Mouse (Mus musculus): ENCODE measurements around the gene Scin. TPM values are rescaled to one million over a fixed set of nuclear protein-coding genes. Genes with fewer than 3 reads are reported as not detected.

Scin gene
- polyA plus RNA-seq, 1 experiment from 2014 or later = 2.3 TPM

- Histone ChIP-seq H3K9ac (ENCODE audit: low read depth, low read length) (no peak overlapping the region), H3K4me3 (ENCODE audit: low read depth, low read length) (no peak overlapping the region), H3K4me1 (ENCODE audit: control insufficient read depth, insufficient read depth, low read length) (no peaks in the 10 kb centered on the region), H3K27ac (ENCODE audit: low read depth, low read length) (no peak overlapping the region), H3K36me3 (ENCODE audit: control insufficient read depth, insufficient read depth, low read length) (no peaks in the 10 kb centered on the region), H3K27me3 (ENCODE audit: control insufficient read depth, insufficient read depth, low read length) (no peaks in the 10 kb centered on the region), H3K9me3 (replicated peaks; ENCODE audit: control insufficient read depth, low read length) (no peaks in the 10 kb centered on the region), H3K4me2 (no peak overlapping the region)
- no peak for ATAC-seq (replicated peaks; ENCODE audit: insufficient number of reproducible peaks, low FRiP score, low TSS enrichment)
- WGBS (ENCODE audit: insufficient replicate concordance) = 56% methylated on average over 5 of the region's 5 CpGs
These were observed 60.4 kb downstream of the Scin start for GRCm38 (mm10) chr12:40073660-40074059.

- Histone ChIP-seq H3K9me3 (replicated peaks; ENCODE audit: control insufficient read depth, low read length) (no peaks in the 10 kb centered on the region), H3K36me3 (ENCODE audit: control insufficient read depth, insufficient read depth, low read length) (no peaks in the 10 kb centered on the region), H3K4me2 (no peak overlapping the region), H3K27ac (ENCODE audit: low read depth, low read length) (no peak overlapping the region), H3K4me1 (ENCODE audit: control insufficient read depth, insufficient read depth, low read length) (no peaks in the 10 kb centered on the region), H3K9ac (ENCODE audit: low read depth, low read length) (no peak overlapping the region), H3K4me3 (ENCODE audit: low read depth, low read length) (no peak overlapping the region), H3K27me3 (ENCODE audit: control insufficient read depth, insufficient read depth, low read length) (no peaks in the 10 kb centered on the region)
- no peak for ATAC-seq (replicated peaks; ENCODE audit: insufficient number of reproducible peaks, low FRiP score, low TSS enrichment)
- 59% methylated on average over 1 of the region's 1 CpGs for WGBS (ENCODE audit: insufficient replicate concordance)
These were observed 87.0 kb downstream of the Scin start for GRCm38 (mm10) chr12:40047024-40047423.

GRCm38 (mm10) chr12:40043816-40044585, 90.0 kb downstream of the Scin start:
- no peak overlapping the region for H3K4me2 ChIP-seq
- no peak for ATAC-seq (replicated peaks; ENCODE audit: insufficient number of reproducible peaks, low FRiP score, low TSS enrichment)
- WGBS (ENCODE audit: insufficient replicate concordance) = 83% methylated on average over 8 of the region's 8 CpGs

GRCm38 (mm10) chr12:40040067-40040466, 94.0 kb downstream of the Scin start:
- no peaks in the 10 kb centered on the region for H3K27me3 ChIP-seq (ENCODE audit: control insufficient read depth, insufficient read depth, low read length)
- H3K4me1 ChIP-seq (ENCODE audit: control insufficient read depth, insufficient read depth, low read length) = peaks cover 4% of the 10 kb centered on the region; the same call in 1 of the 2 replicates
- H3K9ac ChIP-seq (ENCODE audit: low read depth, low read length) = no peak overlapping the region
- no peak overlapping the region for H3K4me2 ChIP-seq
- no peaks in the 10 kb centered on the region for H3K9me3 ChIP-seq (replicated peaks; ENCODE audit: control insufficient read depth, low read length)
- no peak overlapping the region for H3K4me3 ChIP-seq (ENCODE audit: low read depth, low read length)
- no peak for ATAC-seq (replicated peaks; ENCODE audit: insufficient number of reproducible peaks, low FRiP score, low TSS enrichment)
- no peak overlapping the region for H3K27ac ChIP-seq (ENCODE audit: low read depth, low read length)
- no peaks in the 10 kb centered on the region for H3K36me3 ChIP-seq (ENCODE audit: control insufficient read depth, insufficient read depth, low read length)

More at GRCm38 (mm10) chr12:40043816-40044585, 90.0 kb downstream of the Scin start:
- no peak overlapping the region for H3K9ac ChIP-seq (ENCODE audit: low read depth, low read length)
- H3K4me1 ChIP-seq (ENCODE audit: control insufficient read depth, insufficient read depth, low read length) = no peaks in the 10 kb centered on the region
- no peak overlapping the region for H3K4me3 ChIP-seq (ENCODE audit: low read depth, low read length)
- no peaks in the 10 kb centered on the region for H3K36me3 ChIP-seq (ENCODE audit: control insufficient read depth, insufficient read depth, low read length)
- H3K9me3 ChIP-seq (replicated peaks; ENCODE audit: control insufficient read depth, low read length) = no peaks in the 10 kb centered on the region
- no peak overlapping the region for H3K27ac ChIP-seq (ENCODE audit: low read depth, low read length)
- H3K27me3 ChIP-seq (ENCODE audit: control insufficient read depth, insufficient read depth, low read length) = no peaks in the 10 kb centered on the region

DNA sequence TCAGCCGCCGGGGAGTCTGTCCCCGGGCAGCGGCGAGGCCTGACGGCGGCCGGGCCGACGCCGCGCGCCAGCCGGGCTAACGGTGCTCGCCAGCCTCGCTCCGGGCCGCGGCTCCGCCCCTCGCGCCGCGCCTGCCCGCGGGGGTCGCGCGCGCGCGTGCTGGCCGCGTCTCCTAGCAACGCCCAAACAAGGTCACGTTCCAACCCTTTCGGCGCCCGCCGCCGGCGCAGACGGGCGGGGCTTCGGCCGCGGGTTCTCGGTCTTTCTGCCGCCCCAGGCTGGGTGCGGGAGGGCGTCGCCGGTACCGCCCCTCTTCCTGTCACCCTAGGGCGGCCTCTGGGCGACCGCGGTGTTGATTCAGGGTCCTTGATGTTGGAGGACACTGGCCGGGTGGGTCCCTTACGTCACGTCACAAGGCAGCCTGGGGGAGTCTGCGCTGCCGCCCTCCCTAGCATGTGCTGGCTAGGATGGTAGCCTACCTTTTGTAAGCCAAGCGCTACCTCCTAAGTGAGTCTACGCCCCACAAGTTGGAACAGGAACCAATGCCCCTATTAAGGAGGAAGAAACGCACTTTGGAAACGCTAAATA, 96.1 kb downstream of the Scin start, which contains the start of gene Arl4a:
TSS of gene Arl4a (minus strand) at position 150 of the 588 bp plus-strand sequence.
- Histone ChIP-seq H3K27me3 (ENCODE audit: control insufficient read depth, insufficient read depth, low read length) (no peaks in the 10 kb centered on the region), H3K9me3 (replicated peaks; ENCODE audit: control insufficient read depth, low read length) (no peaks in the 10 kb centered on the region), H3K4me3 (ENCODE audit: low read depth, low read length) (peak within 1 kb of the TSS; percentile 93), H3K27ac (ENCODE audit: low read depth, low read length) (peak within 1 kb of the TSS; percentile 94), H3K4me1 (ENCODE audit: control insufficient read depth, insufficient read depth, low read length) (peaks cover 4% of the 10 kb centered on the region; the same call in 1 of the 2 replicates), H3K36me3 (ENCODE audit: control insufficient read depth, insufficient read depth, low read length) (no peaks in the 10 kb centered on the region), H3K9ac (ENCODE audit: low read depth, low read length) (peak within 1 kb of the TSS; percentile 87), H3K4me2 (peak within 1 kb of the TSS; percentile 82)
- peak; percentile 92 for ATAC-seq (replicated peaks; ENCODE audit: insufficient number of reproducible peaks, low FRiP score, low TSS enrichment)
- under 1% methylated on average over 68 of the region's 68 CpGs for WGBS (ENCODE audit: insufficient replicate concordance)

- peak; percentile 98 for ATAC-seq (replicated peaks; ENCODE audit: insufficient number of reproducible peaks, low FRiP score, low TSS enrichment)
- 0% methylated on average over 55 of the region's 60 CpGs for WGBS (ENCODE audit: insufficient replicate concordance)
- peak overlapping the region; percentile 94 for H3K27ac ChIP-seq (ENCODE audit: low read depth, low read length)
- H3K9me3 ChIP-seq (replicated peaks; ENCODE audit: control insufficient read depth, low read length) = no peaks in the 10 kb centered on the region
- H3K36me3 ChIP-seq (ENCODE audit: control insufficient read depth, insufficient read depth, low read length) = no peaks in the 10 kb centered on the region
- H3K4me1 ChIP-seq (ENCODE audit: control insufficient read depth, insufficient read depth, low read length) = peaks cover 4% of the 10 kb centered on the region; the same call in 1 of the 2 replicates
- peak overlapping the region; percentile 82 for H3K4me2 ChIP-seq
- H3K27me3 ChIP-seq (ENCODE audit: control insufficient read depth, insufficient read depth, low read length) = no peaks in the 10 kb centered on the region
- peak overlapping the region; percentile 93 for H3K4me3 ChIP-seq (ENCODE audit: low read depth, low read length)
- H3K9ac ChIP-seq (ENCODE audit: low read depth, low read length) = peak overlapping the region; percentile 87
These were observed 96.7 kb downstream of the Scin start for GRCm38 (mm10) chr12:40037226-40037813.

- peak overlapping the region; percentile 93 for H3K4me3 ChIP-seq (ENCODE audit: low read depth, low read length)
- no peaks in the 10 kb centered on the region for H3K27me3 ChIP-seq (ENCODE audit: control insufficient read depth, insufficient read depth, low read length)
- peaks cover 4% of the 10 kb centered on the region; the same call in 1 of the 2 replicates for H3K4me1 ChIP-seq (ENCODE audit: control insufficient read depth, insufficient read depth, low read length)
- peak overlapping the region; percentile 83 for H3K27ac ChIP-seq (ENCODE audit: low read depth, low read length)
- no peaks in the 10 kb centered on the region for H3K9me3 ChIP-seq (replicated peaks; ENCODE audit: control insufficient read depth, low read length)
- no peaks in the 10 kb centered on the region for H3K36me3 ChIP-seq (ENCODE audit: control insufficient read depth, insufficient read depth, low read length)
- WGBS (ENCODE audit: insufficient replicate concordance) = 4% methylated on average over 11 of the region's 11 CpGs
- peak overlapping the region; percentile 82 for H3K4me2 ChIP-seq
- no peak for ATAC-seq (replicated peaks; ENCODE audit: insufficient number of reproducible peaks, low FRiP score, low TSS enrichment)
- peak overlapping the region; percentile 80 for H3K9ac ChIP-seq (ENCODE audit: low read depth, low read length)
These were observed 97.4 kb downstream of the Scin start for GRCm38 (mm10) chr12:40036666-40037065.

GRCm38 (mm10) chr12:40035506-40035905, 98.5 kb downstream of the Scin start:
- H3K27me3 ChIP-seq (ENCODE audit: control insufficient read depth, insufficient read depth, low read length) = no peaks in the 10 kb centered on the region
- no peaks in the 10 kb centered on the region for H3K9me3 ChIP-seq (replicated peaks; ENCODE audit: control insufficient read depth, low read length)
- no peaks in the 10 kb centered on the region for H3K36me3 ChIP-seq (ENCODE audit: control insufficient read depth, insufficient read depth, low read length)
- WGBS (ENCODE audit: insufficient replicate concordance) = 78% methylated on average over 4 of the region's 4 CpGs
- peak overlapping the region; percentile 93 for H3K4me3 ChIP-seq (ENCODE audit: low read depth, low read length)
- H3K9ac ChIP-seq (ENCODE audit: low read depth, low read length) = no peak overlapping the region
- peaks cover 4% of the 10 kb centered on the region; the same call in 1 of the 2 replicates for H3K4me1 ChIP-seq (ENCODE audit: control insufficient read depth, insufficient read depth, low read length)
- no peak for ATAC-seq (replicated peaks; ENCODE audit: insufficient number of reproducible peaks, low FRiP score, low TSS enrichment)
- peak overlapping the region; percentile 82 for H3K4me2 ChIP-seq
- H3K27ac ChIP-seq (ENCODE audit: low read depth, low read length) = no peak overlapping the region

Data from heart, embryonic 11.5 days (tissue).